In the genomic region with DNA sequence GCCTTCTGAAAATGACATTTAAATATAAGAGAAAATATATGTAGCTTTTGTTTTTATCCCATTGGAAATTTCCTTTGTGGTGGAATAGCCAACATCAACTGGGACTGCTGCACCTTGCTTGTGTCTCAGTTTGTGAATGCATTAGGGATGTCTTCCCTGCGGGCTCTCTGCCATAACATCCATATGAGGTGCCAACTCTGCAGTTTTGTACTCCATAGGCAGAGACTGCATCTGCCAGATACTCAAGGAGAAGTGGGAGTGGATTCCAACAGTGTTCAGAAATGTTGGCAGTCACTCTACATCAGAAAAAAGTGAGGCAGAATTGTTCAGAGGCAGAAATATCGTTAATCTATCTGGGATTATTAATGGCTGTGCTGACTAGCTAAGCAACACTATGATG, we compare ENCODE assay signal across 15 mouse cellular contexts.
A peak's percentile ranks its signal among the peaks of the same experiment; 100 is the strongest.
DNase-seq lines count a peak whose midpoint lies in the region; ATAC-seq and TF ChIP-seq lines count a peak whose summit lies in the region.
"Had no signal": no experiment of that assay in that cellular context is flagged by ENCODE, and none has a peak within 500 bp of the region (broad histone marks: within the 10 kb centered on the region; RNA-seq: fewer than 3 reads in every experiment).

No protein-coding gene starts in this region.

- no peak overlapping the region for H3K27ac ChIP-seq in forebrain, postnatal 0 days (ENCODE audit: low read depth, low read length)
- H3K27ac ChIP-seq in forebrain, embryonic 12.5 days = no peak overlapping the region
- H3K27ac ChIP-seq in gastrocnemius, adult 2 months = no peak overlapping the region
- H3K27ac ChIP-seq: embryonic facial prominence, embryonic 10.5 days; forebrain, embryonic 10.5 days; heart, adult 2 months; hindbrain, embryonic 10.5 days had no signal

- H3K27me3 ChIP-seq in forebrain, postnatal 0 days (ENCODE audit: insufficient read depth, low read length) = no peaks in the 10 kb centered on the region
- H3K27me3 ChIP-seq in forebrain, embryonic 12.5 days = no peaks in the 10 kb centered on the region

- no peak overlapping the region for H3K4me2 ChIP-seq in forebrain, postnatal 0 days (ENCODE audit: low read depth)
- no peak overlapping the region for H3K4me2 ChIP-seq in forebrain, embryonic 12.5 days

- no peaks in the 10 kb centered on the region for H3K4me1 ChIP-seq in forebrain, postnatal 0 days (ENCODE audit: insufficient read depth)
- H3K4me1 ChIP-seq in forebrain, embryonic 12.5 days = no peaks in the 10 kb centered on the region
- H3K4me1 ChIP-seq: embryonic facial prominence, embryonic 10.5 days; hindbrain, embryonic 10.5 days had no signal

- H3K9ac ChIP-seq in forebrain, postnatal 0 days = no peak overlapping the region
- no peak overlapping the region for H3K9ac ChIP-seq in forebrain, embryonic 12.5 days

- intact Hi-C loops in gastrocnemius, adult 2 months (cut with DNase I) = no loop called here

- DNase-seq in forebrain, postnatal 0 days = peak; percentile 4
- DNase-seq in frontal cortex, postnatal 14 days (ENCODE audit: low spot score in 2 of 2) = peak; percentile 12 to 15
- peak; percentile 4 to 73 for DNase-seq in left cerebral cortex, adult 8-10 months (ENCODE audit: low spot score in 2 of 2)
- DNase-seq in right cerebral cortex, postnatal 36 days (ENCODE audit: low spot score in 2 of 2) = peak; percentile 52 to 66
- no peak for DNase-seq in gastrocnemius, adult 2 months
- no peak for DNase-seq in heart, adult 11 months
- no peak for DNase-seq in adipocyte (ENCODE audit: low spot score)
- DNase-seq: heart, adult 2 months; kidney, adult 11 months; lung, adult 18-20 months had no signal

- no peak for ATAC-seq in forebrain, postnatal 0 days
- ATAC-seq in forebrain, embryonic 12.5 days (ENCODE audit: low FRiP score) = no peak

- H3K4me3 ChIP-seq in forebrain, postnatal 0 days (ENCODE audit: low read depth, low read length) = no peak overlapping the region
- H3K4me3 ChIP-seq in forebrain, embryonic 12.5 days (replicated peaks) = no peak overlapping the region
- H3K4me3 ChIP-seq in gastrocnemius, adult 2 months = no peak overlapping the region
- H3K4me3 ChIP-seq: embryonic facial prominence, embryonic 10.5 days; forebrain, embryonic 10.5 days; heart, adult 2 months; hindbrain, embryonic 10.5 days had no signal

- H3K9me3 ChIP-seq in forebrain, postnatal 0 days (ENCODE audit: low read length) = no peaks in the 10 kb centered on the region
- H3K9me3 ChIP-seq in forebrain, embryonic 12.5 days = no peaks in the 10 kb centered on the region
- H3K9me3 ChIP-seq: embryonic facial prominence, embryonic 10.5 days; forebrain, embryonic 10.5 days; G1E; hindbrain, embryonic 10.5 days had no signal

- WGBS in forebrain, postnatal 0 days = 53% methylated on average over 2 of the region's 2 CpGs
- 82% methylated on average over 2 of the region's 2 CpGs for WGBS in forebrain, embryonic 12.5 days

- TF ChIP-seq CTCF in forebrain, postnatal 0 days (IDR thresholded peaks at IDR 0.05; ENCODE audit: low read depth) = no peak
- TF ChIP-seq CTCF in gastrocnemius, adult 2 months (IDR thresholded peaks at IDR 0.05) = no peak

- H3K36me3 ChIP-seq in forebrain, postnatal 0 days (ENCODE audit: insufficient read depth) = no peaks in the 10 kb centered on the region
- H3K36me3 ChIP-seq in forebrain, embryonic 12.5 days (replicated peaks) = no peaks in the 10 kb centered on the region
- H3K36me3 ChIP-seq: embryonic facial prominence, embryonic 10.5 days; forebrain, embryonic 10.5 days; G1E; hindbrain, embryonic 10.5 days had no signal

Comparison
In these comparisons a context has a peak if more than half of its experiments do, and no peak if none do; other contexts are left out.
1. DNase-seq: peak in forebrain, postnatal 0 days (single experiment), frontal cortex, postnatal 14 days (2 of 2), left cerebral cortex, adult 8-10 months (2 of 2) and right cerebral cortex, postnatal 36 days (2 of 2); none in gastrocnemius, adult 2 months (single experiment), heart, adult 11 months (single experiment) and adipocyte (single experiment).